Mouse (Mus musculus) kidney, postnatal 0 days (tissue): ENCODE measurements around the gene Jak3. TPM values are rescaled to one million over a fixed set of nuclear protein-coding genes. Genes with fewer than 3 reads are reported as not detected.
A peak's percentile ranks its signal among the peaks of the same experiment; 100 is the strongest.

ENCODE experiments used
- ATAC-seq: fragments of 200-750 bp; cut with Nextera tagmentation; replicated peaks from 2 replicates; pipeline ENCODE4 v1.8.0; 2017; ENCODE audit warnings: low read depth, moderate number of reproducible peaks, moderate TSS enrichment, moderate library complexity; ENCODE audit not compliant: low FRiP score
- DNase-seq: peaks from one replicate; pipeline ENCODE4 v3.0.0-alpha.2; 2016; ENCODE audit warnings: low spot score
- H3K27ac ChIP-seq: fragments of 300-500 bp; sonication (generic); 2 replicates; pipeline ENCODE4 v1.5.1; 2014; ENCODE audit warnings: mild to moderate bottlenecking
- H3K27me3 ChIP-seq: fragments of 300-500 bp; sonication (generic); 2 replicates; pipeline ENCODE4 v1.6.1; 2014; ENCODE audit warnings: low read length, mixed read lengths; ENCODE audit not compliant: insufficient read depth
- H3K36me3 ChIP-seq: fragments of 300-500 bp; sonication (generic); 2 replicates; pipeline ENCODE4 v1.6.1; 2014; ENCODE audit warnings: low read length, mixed read lengths; ENCODE audit not compliant: insufficient read depth
- H3K4me1 ChIP-seq: fragments of 300-500 bp; sonication (generic); replicated peaks from 2 replicates; pipeline ENCODE4 v1.6.1; 2014; ENCODE audit warnings: antibody characterized with exemption, low read length, mixed read lengths; ENCODE audit not compliant: insufficient read depth
- H3K4me2 ChIP-seq: fragments of 300-500 bp; sonication (generic); 2 replicates; pipeline ENCODE4 v1.6.1; 2014; ENCODE audit warnings: mild to moderate bottlenecking, low read length, moderate library complexity, mixed read lengths
- H3K4me3 ChIP-seq: fragments of 300-500 bp; sonication (generic); replicated peaks from 2 replicates; pipeline ENCODE4 v1.5.1; 2014; ENCODE audit warnings: low read depth, low read length
- H3K9ac ChIP-seq: fragments of 300-500 bp; sonication (generic); 2 replicates; pipeline ENCODE4 v1.6.1; 2014; ENCODE audit warnings: low read depth, low read length
- H3K9me3 ChIP-seq: fragments of 300-500 bp; sonication (generic); replicated peaks from 2 replicates; pipeline ENCODE4 v1.6.1; 2016; ENCODE audit warnings: low read length, inconsistent platforms, mixed read lengths
- CTCF ChIP-seq: IDR thresholded peaks from 2 replicates; pipeline ENCODE4 v1.5.1; 2016; ENCODE audit warnings: antibody characterized with exemption, low read depth, mild to moderate bottlenecking, moderate library complexity
- WGBS: fragments of 180-500 bp; shearing (Covaris S2); extraction: QIAGEN DNeasy Blood & Tissue Kit; methylation state at CpG from one replicate; pipeline ENCODE4 v1.1.7; 2014; 5-methylcytosine and 5-hydroxymethylcytosine counted together
- polyA plus RNA-seq: library from polyadenylated mRNA; unstranded; fragments of >200 nt; fragmentation: Nextera tagmentation; extraction: Ambion mirVana; gene quantifications from 2 replicates; pipeline ENCODE4 v1.2.1, GENCODE M21; 2015

Jak3 gene
- polyA plus RNA-seq: 5.3 TPM in 2 replicates

GRCm38 (mm10) chr8:71676020-71676741 lies at the start of gene Jak3:
Jak3 (plus strand) TSS chr8:71676296.
- Histone ChIP-seq H3K27ac (peak within 1 kb of the TSS; percentile 47; the same call in 1 of the 2 replicates), H3K36me3 (no peaks in the 10 kb centered on the region), H3K9ac (peak within 1 kb of the TSS; percentile 50), H3K4me2 (peak within 1 kb of the TSS; percentile 78), H3K4me1 (peaks cover 19% of the 10 kb centered on the region), H3K27me3 (peaks cover 22% of the 10 kb centered on the region), H3K4me3 (peak within 1 kb of the TSS; percentile 47), H3K9me3 (no peaks in the 10 kb centered on the region)
- WGBS: 4% methylated on average over 39 of the region's 40 CpGs
- DNase-seq (peak; percentile 60), ATAC-seq (0 out of 2 replicates have a peak, but pooled peaks have one; percentile 6)
- no peak for TF ChIP-seq CTCF

GRCm38 (mm10) chr8:71626753-71627152 lies 49.3 kb upstream of the Jak3 start:
- H3K9me3 ChIP-seq: peaks cover 11% of the 10 kb centered on the region; the same call in 1 of the 2 replicates
- WGBS: 86% methylated on average over 9 of the region's 9 CpGs
- H3K9ac ChIP-seq: no peak overlapping the region
- H3K4me2 ChIP-seq: no peak overlapping the region
- DNase-seq (no peak), ATAC-seq (no peak)
- H3K4me3 ChIP-seq: no peak overlapping the region
- H3K4me1 ChIP-seq: peaks cover 21% of the 10 kb centered on the region
- no peak overlapping the region for H3K27ac ChIP-seq
- no peaks in the 10 kb centered on the region for H3K27me3 ChIP-seq
- TF ChIP-seq CTCF: no peak
- H3K36me3 ChIP-seq: peaks cover 37% of the 10 kb centered on the region

- Histone ChIP-seq H3K27me3 (no peaks in the 10 kb centered on the region), H3K4me3 (no peak overlapping the region), H3K4me1 (peaks cover 21% of the 10 kb centered on the region), H3K27ac (peak overlapping the region; percentile 57; the same call in 1 of the 2 replicates), H3K9me3 (0 out of 2 replicates have a peak, but pooled peaks cover 7% of the 10 kb centered on the region), H3K36me3 (peaks cover 29% of the 10 kb centered on the region), H3K4me2 (no peak overlapping the region), H3K9ac (no peak overlapping the region)
- WGBS: 43% methylated on average over 9 of the region's 9 CpGs
- DNase-seq: no peak
- no peak for TF ChIP-seq CTCF
- ATAC-seq: no peak
Measured at GRCm38 (mm10) chr8:71627265-71628099, 48.6 kb upstream of the Jak3 start.

- TF ChIP-seq CTCF: no peak
- ATAC-seq: no peak
- 6% methylated on average over 16 of the region's 16 CpGs for WGBS
Measured at GRCm38 (mm10) chr8:71628396-71629095, 47.5 kb upstream of the Jak3 start.

GRCm38 (mm10) chr8:71629096-71629697 lies 46.9 kb upstream of the Jak3 start:
- under 1% methylated on average over 48 of the region's 55 CpGs for WGBS
- Histone ChIP-seq H3K27ac (peak overlapping the region; percentile 57), H3K9ac (peak overlapping the region; percentile 74), H3K4me3 (peak overlapping the region; percentile 47), H3K4me2 (peak overlapping the region; percentile 90), H3K9me3 (no peaks in the 10 kb centered on the region), H3K36me3 (peaks cover 14% of the 10 kb centered on the region; the same call in 1 of the 2 replicates), H3K4me1 (peaks cover 21% of the 10 kb centered on the region), H3K27me3 (no peaks in the 10 kb centered on the region)
- DNase-seq: peak; percentile 93
- peak; percentile 89 for ATAC-seq
- peak; percentile 55 for TF ChIP-seq CTCF

More at GRCm38 (mm10) chr8:71628396-71629095, 47.5 kb upstream of the Jak3 start:
- no peaks in the 10 kb centered on the region for H3K27me3 ChIP-seq
- DNase-seq: no peak
- H3K9me3 ChIP-seq: no peaks in the 10 kb centered on the region
- peak overlapping the region; percentile 74 for H3K9ac ChIP-seq
- H3K4me2 ChIP-seq: peak overlapping the region; percentile 90
- H3K4me1 ChIP-seq: peaks cover 21% of the 10 kb centered on the region
- H3K27ac ChIP-seq: peak overlapping the region; percentile 57
- peaks cover 19% of the 10 kb centered on the region for H3K36me3 ChIP-seq
- H3K4me3 ChIP-seq: peak overlapping the region; percentile 47
